Mouse (Mus musculus): ENCODE data around the gene Fgf13. TPM values are rescaled to one million over a fixed set of nuclear protein-coding genes. Genes with fewer than 3 reads are reported as not detected.

The Fgf13 gene
- polyA plus RNA-seq, 1 experiment: 40.3 TPM

GRCm38 (mm10) chrX:59034969-59035368 lies 532.9 kb downstream of the Fgf13 start:
- no peak for DNase-seq
- no peaks in the 10 kb centered on the region for H3K27me3 ChIP-seq (ENCODE audit: control insufficient read depth, insufficient read depth, low read length)
- H3K4me3 ChIP-seq (replicated peaks; ENCODE audit: insufficient read depth, low read depth, low read length): no peak overlapping the region
- TF ChIP-seq POLR2A (IDR thresholded peaks at IDR 0.05; ENCODE audit: borderline replicate concordance, insufficient read depth, low read length): no peak
- no peak for TF ChIP-seq CTCF (IDR thresholded peaks at IDR 0.05; ENCODE audit: borderline replicate concordance, insufficient read depth, low read depth, low read length)
- no peak overlapping the region for H3K27ac ChIP-seq (ENCODE audit: insufficient read depth, low read length)
- 76% methylated on average over 1 of the region's 1 CpGs for WGBS
- no peaks in the 10 kb centered on the region for H3K4me1 ChIP-seq (ENCODE audit: control insufficient read depth, insufficient read depth, low read length)

Data from cerebellum, adult 2 months (tissue).